Mouse (Mus musculus) intestine, postnatal 0 days (tissue): ENCODE measurements around the gene H2al3. TPM values are rescaled to one million over a fixed set of nuclear protein-coding genes. Genes with fewer than 3 reads are reported as not detected.
A peak's percentile ranks its signal among the peaks of the same experiment; 100 is the strongest.

Experiments used
- ATAC-seq: fragments of 200-750 bp; cut with Nextera tagmentation; 2 replicates; pipeline ENCODE4 v1.8.0; 2017; ENCODE audit warnings: mild to moderate bottlenecking, moderate TSS enrichment, moderate library complexity
- H3K27ac ChIP-seq: fragments of 300-500 bp; sonication (generic); 2 replicates; pipeline ENCODE4 v1.5.1; 2014; ENCODE audit warnings: mild to moderate bottlenecking, low read depth, low read length, moderate library complexity
- H3K27me3 ChIP-seq: fragments of 300-500 bp; sonication (generic); replicated peaks from 2 replicates; pipeline ENCODE4 v1.6.1; 2014; ENCODE audit warnings: low read length, mixed read lengths; ENCODE audit not compliant: control insufficient read depth, insufficient read depth
- H3K36me3 ChIP-seq: fragments of 300-500 bp; sonication (generic); 2 replicates; pipeline ENCODE4 v1.6.1; 2014; ENCODE audit warnings: mild to moderate bottlenecking, moderate library complexity; ENCODE audit not compliant: control insufficient read depth, insufficient read depth
- H3K4me1 ChIP-seq: fragments of 300-500 bp; sonication (generic); replicated peaks from 2 replicates; pipeline ENCODE4 v1.6.1; 2014; ENCODE audit warnings: antibody characterized with exemption, low read length, mixed read lengths; ENCODE audit not compliant: control insufficient read depth, insufficient read depth
- H3K4me2 ChIP-seq: fragments of 300-500 bp; sonication (generic); replicated peaks from 2 replicates; pipeline ENCODE4 v1.6.1; 2014; ENCODE audit warnings: low read depth, mild to moderate bottlenecking, moderate library complexity
- H3K4me3 ChIP-seq: fragments of 300-500 bp; sonication (generic); 2 replicates; pipeline ENCODE4 v1.5.1; 2014; ENCODE audit warnings: low read depth, low read length
- H3K9ac ChIP-seq: fragments of 300-500 bp; sonication (generic); 2 replicates; pipeline ENCODE4 v1.6.1; 2014; ENCODE audit warnings: mild to moderate bottlenecking, low read depth, low read length
- H3K9me3 ChIP-seq: fragments of 300-500 bp; sonication (generic); 2 replicates; pipeline ENCODE4 v1.6.1; 2016; ENCODE audit warnings: mixed run types; ENCODE audit not compliant: control insufficient read depth
- CTCF ChIP-seq: sonication (generic); IDR thresholded peaks from 2 replicates; pipeline ENCODE4 v1.5.1; 2016; ENCODE audit warnings: low read depth, mild to moderate bottlenecking, control low read depth, antibody characterized with exemption, moderate library complexity
- WGBS: fragments of 180-500 bp; shearing (Covaris S2); extraction: QIAGEN DNeasy Blood & Tissue Kit; methylation state at CpG from one replicate; pipeline ENCODE4 v1.1.7; 2014; 5-methylcytosine and 5-hydroxymethylcytosine counted together
- polyA plus RNA-seq: library from polyadenylated mRNA; unstranded; fragments of >200 nt; fragmentation: Nextera tagmentation; extraction: Ambion mirVana; gene quantifications from 2 replicates; pipeline ENCODE4 v1.2.1, GENCODE M21; 2015

Gene H2al3
- not detected in 2 replicates for polyA plus RNA-seq

DNA sequence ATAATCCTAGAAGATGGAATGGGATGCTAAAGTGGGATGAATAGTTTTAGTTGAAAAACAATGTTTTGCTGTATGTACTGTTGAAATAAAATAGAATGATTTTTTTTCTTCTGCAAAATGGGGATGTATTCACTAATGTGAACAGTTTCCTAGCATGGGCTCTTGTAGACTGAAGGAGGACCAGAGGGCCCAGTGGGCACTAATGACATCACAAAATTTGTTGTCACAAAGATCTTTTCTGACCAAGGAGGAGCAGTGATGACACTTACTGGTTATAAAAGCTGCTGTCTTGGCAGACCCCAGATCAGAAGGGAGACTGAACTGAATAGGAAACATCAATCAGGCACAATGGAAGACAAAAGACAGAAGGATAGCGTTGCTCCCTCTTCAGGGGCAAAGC, at the start of gene H2al3:
Gene H2al3, plus strand, starts transcription at position 301 of the 400 bp plus-strand sequence.
- 56% methylated on average over 1 of the region's 1 CpGs for WGBS
- no peak for TF ChIP-seq CTCF
- ATAC-seq = no peak
- H3K9me3 ChIP-seq = no peaks in the 10 kb centered on the region
- no peaks in the 10 kb centered on the region for H3K27me3 ChIP-seq
- H3K36me3 ChIP-seq = no peaks in the 10 kb centered on the region
- no peak within 1 kb of the TSS for H3K9ac ChIP-seq
- no peak within 1 kb of the TSS for H3K4me3 ChIP-seq
- H3K4me2 ChIP-seq = no peak within 1 kb of the TSS
- no peaks in the 10 kb centered on the region for H3K4me1 ChIP-seq
- H3K27ac ChIP-seq = no peak within 1 kb of the TSS

GRCm38 (mm10) chrX:9810101-9810500, 39.4 kb upstream of the H2al3 start:
- Histone ChIP-seq H3K27ac (no peak overlapping the region), H3K9ac (no peak overlapping the region), H3K4me1 (no peaks in the 10 kb centered on the region), H3K36me3 (no peaks in the 10 kb centered on the region), H3K9me3 (no peaks in the 10 kb centered on the region), H3K4me2 (no peak overlapping the region), H3K4me3 (no peak overlapping the region), H3K27me3 (no peaks in the 10 kb centered on the region)
- ATAC-seq = no peak
- 85% methylated on average over 1 of the region's 1 CpGs for WGBS
- no peak for TF ChIP-seq CTCF

DNA sequence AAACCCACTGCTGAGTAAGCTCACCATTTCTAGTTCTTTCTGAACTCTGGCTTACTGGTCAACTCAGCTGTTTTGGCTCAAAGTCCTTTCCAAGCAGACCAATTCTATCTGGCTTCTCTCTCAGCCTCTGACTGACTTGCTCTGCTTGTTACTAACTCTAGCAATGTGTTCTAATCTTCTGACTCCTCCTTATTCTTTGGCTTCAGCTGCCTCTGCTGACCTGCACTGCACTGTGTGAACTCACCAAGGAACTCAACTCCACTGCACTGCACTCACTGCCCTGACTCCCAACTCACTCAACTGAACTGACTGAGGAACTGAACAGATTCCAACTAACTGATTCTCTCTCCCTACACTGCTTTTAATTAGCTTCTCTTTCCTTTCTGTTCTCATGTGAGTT, 37.0 kb upstream of the H2al3 start:
- no peak overlapping the region for H3K27ac ChIP-seq
- ATAC-seq = peak; percentile 59; the same call in 1 of the 2 replicates
- TF ChIP-seq CTCF = no peak
- H3K27me3 ChIP-seq = no peaks in the 10 kb centered on the region
- H3K4me1 ChIP-seq = no peaks in the 10 kb centered on the region
- no peak overlapping the region for H3K4me3 ChIP-seq
- no peaks in the 10 kb centered on the region for H3K36me3 ChIP-seq
- no peak overlapping the region for H3K4me2 ChIP-seq
- H3K9ac ChIP-seq = no peak overlapping the region
- H3K9me3 ChIP-seq = no peaks in the 10 kb centered on the region

DNA sequence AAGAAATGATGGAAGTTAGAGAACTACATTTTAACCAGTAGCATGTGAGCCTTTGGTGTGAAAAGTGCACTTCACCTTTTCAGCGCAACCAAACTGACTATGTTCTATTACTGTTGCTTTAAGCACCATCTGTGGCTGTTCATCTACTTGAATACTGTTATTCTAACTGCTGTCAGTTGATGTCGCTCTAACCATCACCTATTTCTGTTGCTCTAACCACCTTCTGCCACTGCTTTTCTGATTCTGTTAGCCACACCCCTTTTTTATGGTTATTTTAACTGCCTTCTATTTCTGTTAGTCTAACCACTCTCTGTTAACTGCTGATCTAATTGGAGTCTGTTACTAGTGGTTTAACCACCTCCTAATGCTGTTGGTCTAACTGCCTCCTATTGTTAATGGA, 14.7 kb upstream of the H2al3 start:
- Histone ChIP-seq H3K36me3 (no peaks in the 10 kb centered on the region), H3K27me3 (no peaks in the 10 kb centered on the region), H3K4me1 (no peaks in the 10 kb centered on the region), H3K9me3 (no peaks in the 10 kb centered on the region), H3K4me3 (no peak overlapping the region), H3K4me2 (no peak overlapping the region), H3K9ac (no peak overlapping the region), H3K27ac (no peak overlapping the region)
- ATAC-seq = no peak
- peak; percentile 32 for TF ChIP-seq CTCF
- WGBS = 59% methylated on average over 2 of the region's 2 CpGs

GRCm38 (mm10) chrX:9846628-9847027, 2.9 kb upstream of the H2al3 start, which contains the start of gene Hypm:
Gene Hypm, plus strand, starts transcription at chrX:9846928.
- Histone ChIP-seq H3K36me3 (no peaks in the 10 kb centered on the region), H3K4me2 (no peak within 1 kb of the TSS), H3K9ac (no peak within 1 kb of the TSS), H3K4me3 (no peak within 1 kb of the TSS), H3K27me3 (no peaks in the 10 kb centered on the region), H3K27ac (no peak within 1 kb of the TSS), H3K9me3 (no peaks in the 10 kb centered on the region), H3K4me1 (no peaks in the 10 kb centered on the region)
- 79% methylated on average over 3 of the region's 3 CpGs for WGBS
- no peak for TF ChIP-seq CTCF
- ATAC-seq = no peak

DNA sequence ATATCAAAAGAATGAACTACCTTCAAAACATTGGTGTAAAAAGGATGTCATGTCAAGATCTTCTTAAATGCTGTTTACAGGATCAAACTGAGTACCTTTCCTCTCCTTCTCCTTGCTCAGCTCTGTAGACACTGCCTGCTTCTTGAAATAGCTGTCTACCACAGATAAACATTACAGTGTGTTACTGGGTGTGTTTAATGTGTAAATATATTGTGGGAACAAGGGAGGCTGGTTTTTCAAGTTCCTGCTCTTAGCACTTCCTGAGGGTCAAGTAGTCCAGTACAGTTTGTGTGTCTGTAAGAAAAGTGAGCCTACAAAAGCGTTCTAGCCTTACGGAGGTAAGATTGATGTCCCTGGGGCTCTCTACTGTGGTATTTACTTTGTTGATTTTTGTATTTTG, 12.4 kb downstream of the H2al3 start:
- Histone ChIP-seq H3K4me3 (no peak overlapping the region), H3K4me2 (no peak overlapping the region), H3K36me3 (no peaks in the 10 kb centered on the region), H3K4me1 (no peaks in the 10 kb centered on the region), H3K9ac (no peak overlapping the region), H3K27me3 (no peaks in the 10 kb centered on the region), H3K27ac (no peak overlapping the region), H3K9me3 (no peaks in the 10 kb centered on the region)
- ATAC-seq = no peak
- WGBS = 58% methylated on average over 2 of the region's 2 CpGs
- TF ChIP-seq CTCF = no peak

DNA sequence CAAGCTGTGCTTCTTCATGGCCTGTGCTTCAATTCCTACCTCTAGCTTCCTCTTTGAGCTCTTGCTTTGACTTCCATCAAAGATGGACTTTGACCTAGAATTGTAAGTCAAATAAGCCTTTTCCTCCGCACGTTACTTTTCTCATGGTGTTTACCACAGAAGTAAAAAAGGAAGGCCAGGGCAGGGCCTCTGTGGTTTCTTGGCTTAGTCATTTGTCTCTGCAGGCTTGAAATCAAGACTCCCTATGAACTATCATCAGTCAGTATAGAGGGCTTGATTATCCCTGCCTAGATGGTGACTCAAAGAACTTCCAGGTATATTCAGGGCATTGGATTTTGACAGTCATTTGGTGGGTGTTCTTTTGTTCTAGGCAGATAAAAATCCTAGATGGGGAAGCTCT, 26.0 kb downstream of the H2al3 start:
- no peak for TF ChIP-seq CTCF
- no peaks in the 10 kb centered on the region for H3K9me3 ChIP-seq

More for the DNA sequence above, 26.0 kb downstream of the H2al3 start:
- ATAC-seq = no peak
- 56% methylated on average over 2 of the region's 2 CpGs for WGBS
- no peak overlapping the region for H3K27ac ChIP-seq
- no peak overlapping the region for H3K9ac ChIP-seq
- no peaks in the 10 kb centered on the region for H3K4me1 ChIP-seq
- no peak overlapping the region for H3K4me3 ChIP-seq
- no peaks in the 10 kb centered on the region for H3K36me3 ChIP-seq
- no peaks in the 10 kb centered on the region for H3K27me3 ChIP-seq
- H3K4me2 ChIP-seq = no peak overlapping the region
